Mouse (Mus musculus): Measurements from ENCODE around the gene Lrrk1. TPM values are rescaled to one million over a fixed set of nuclear protein-coding genes. Genes with fewer than 3 reads are reported as not detected.

The Lrrk1 gene
- polyA plus RNA-seq, 1 experiment from 2014 or later: 2.9 TPM

DNA sequence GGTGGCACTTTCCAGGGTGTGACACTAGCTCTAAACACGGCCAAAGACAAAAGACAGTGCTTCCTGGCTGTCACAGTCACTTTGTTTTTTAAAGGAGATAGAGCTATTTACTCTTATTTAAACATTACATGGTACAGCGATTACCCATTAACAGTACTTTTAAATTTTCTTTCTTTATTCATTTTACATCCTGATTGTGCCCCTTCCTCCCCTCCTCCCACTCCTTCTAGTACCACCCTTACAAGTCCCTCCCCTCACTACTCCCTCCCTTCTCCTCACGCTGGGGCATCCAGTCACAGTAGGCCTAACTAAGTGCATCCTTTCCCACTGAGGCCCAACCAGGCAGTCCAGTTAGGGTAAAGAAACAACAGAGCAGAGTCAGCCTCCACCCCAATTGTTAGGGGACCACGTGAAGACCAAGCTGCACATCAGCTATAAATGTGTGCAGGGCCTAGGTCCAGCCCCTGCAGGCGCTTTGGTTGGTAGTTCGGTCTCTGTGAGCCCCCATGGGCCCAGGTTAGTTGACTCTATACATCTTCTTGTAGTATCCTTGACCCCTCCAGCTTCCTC lies 154.1 kb downstream of the Lrrk1 start:
- 83% methylated on average over 6 of the region's 6 CpGs for WGBS
- no peak for DNase-seq (ENCODE audit: low spot score, missing footprints)
- Histone ChIP-seq H3K4me2 (no peak overlapping the region), H3K9ac (ENCODE audit: low read length) (no peak overlapping the region), H3K27ac (ENCODE audit: low read depth, low read length) (no peak overlapping the region), H3K9me3 (ENCODE audit: control insufficient read depth, low read length) (no peaks in the 10 kb centered on the region), H3K4me3 (ENCODE audit: low read depth, low read length) (no peak overlapping the region), H3K36me3 (ENCODE audit: control insufficient read depth, insufficient read depth, low read length) (no peaks in the 10 kb centered on the region), H3K27me3 (ENCODE audit: control insufficient read depth, insufficient read depth, low read length) (no peaks in the 10 kb centered on the region), H3K4me1 (ENCODE audit: control insufficient read depth, insufficient read depth, low read length) (peaks cover 24% of the 10 kb centered on the region)
- no peak for ATAC-seq (ENCODE audit: low FRiP score)

DNA sequence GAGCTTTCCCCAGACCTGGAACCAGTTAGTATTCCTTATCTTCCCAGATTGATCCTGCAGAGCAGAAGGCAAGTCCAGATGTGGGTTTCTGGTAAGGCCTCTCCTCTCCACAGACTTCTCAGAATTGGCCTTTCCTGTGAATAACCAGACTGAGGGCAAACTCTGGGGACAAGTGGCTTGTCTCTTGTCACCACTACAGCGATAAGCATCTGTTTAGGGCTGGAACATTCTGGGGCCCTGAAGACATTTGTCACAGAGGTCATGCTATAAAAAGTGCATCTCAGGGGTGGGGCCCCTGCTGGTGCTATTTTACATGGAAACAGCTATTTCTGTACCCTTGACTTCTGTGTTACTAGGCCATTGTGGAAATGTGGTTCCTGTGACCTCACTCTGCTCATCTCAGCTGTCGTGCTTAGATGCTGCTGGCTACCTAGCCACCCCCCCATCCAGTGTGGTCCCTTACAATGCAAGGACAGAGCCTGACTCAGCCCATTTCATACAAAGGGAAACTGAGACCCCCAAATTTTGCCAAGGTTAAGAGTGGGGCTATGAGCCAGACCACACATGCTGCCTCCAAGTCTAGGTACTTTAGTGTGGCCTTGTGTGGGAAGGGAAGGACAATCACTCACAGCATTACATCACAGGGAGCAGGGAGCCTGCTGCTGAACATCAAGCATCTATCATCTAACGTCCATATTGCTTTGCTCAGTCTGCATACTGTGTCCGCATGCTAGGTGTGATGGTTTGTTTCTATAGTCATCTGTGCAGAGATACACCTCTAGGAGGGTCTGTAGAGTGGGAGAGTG lies 154.8 kb downstream of the Lrrk1 start:
- no peaks in the 10 kb centered on the region for H3K36me3 ChIP-seq (ENCODE audit: control insufficient read depth, insufficient read depth, low read length)
- H3K27me3 ChIP-seq (ENCODE audit: control insufficient read depth, insufficient read depth, low read length): no peaks in the 10 kb centered on the region
- H3K9me3 ChIP-seq (ENCODE audit: control insufficient read depth, low read length): no peaks in the 10 kb centered on the region
- no peak overlapping the region for H3K9ac ChIP-seq (ENCODE audit: low read length)
- peaks cover 24% of the 10 kb centered on the region for H3K4me1 ChIP-seq (ENCODE audit: control insufficient read depth, insufficient read depth, low read length)
- no peak overlapping the region for H3K4me2 ChIP-seq
- H3K4me3 ChIP-seq (ENCODE audit: low read depth, low read length): no peak overlapping the region
- ATAC-seq (ENCODE audit: low FRiP score) (no peak), DNase-seq (ENCODE audit: low spot score, missing footprints) (no peak)
- WGBS: 76% methylated on average over 4 of the region's 4 CpGs
- H3K27ac ChIP-seq (ENCODE audit: low read depth, low read length): no peak overlapping the region

DNA sequence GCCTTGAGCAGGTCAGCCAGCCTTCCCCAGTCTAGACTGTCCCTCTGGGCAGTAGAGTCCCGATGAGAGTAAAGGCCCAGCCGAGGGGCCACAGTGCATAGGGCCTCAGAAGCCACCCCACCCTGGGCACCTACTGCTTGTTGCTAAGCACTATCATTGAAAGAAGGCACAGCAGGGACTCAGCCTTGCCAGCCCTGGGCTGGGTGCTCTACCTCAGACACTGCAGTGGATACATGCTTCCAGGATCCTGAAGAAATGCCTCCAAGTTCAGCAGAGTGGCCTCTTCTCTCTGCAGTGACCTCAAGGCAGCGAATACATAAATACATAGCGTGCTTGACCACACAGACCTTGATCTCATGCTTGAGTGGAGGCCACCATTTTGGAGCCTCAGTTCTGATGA lies 156.3 kb downstream of the Lrrk1 start:
- 79% methylated on average over 4 of the region's 4 CpGs for WGBS
- Histone ChIP-seq H3K9me3 (ENCODE audit: control insufficient read depth, low read length) (no peaks in the 10 kb centered on the region), H3K4me3 (ENCODE audit: low read depth, low read length) (no peak overlapping the region), H3K36me3 (ENCODE audit: control insufficient read depth, insufficient read depth, low read length) (no peaks in the 10 kb centered on the region), H3K27me3 (ENCODE audit: control insufficient read depth, insufficient read depth, low read length) (no peaks in the 10 kb centered on the region), H3K4me1 (ENCODE audit: control insufficient read depth, insufficient read depth, low read length) (peaks cover 24% of the 10 kb centered on the region), H3K27ac (ENCODE audit: low read depth, low read length) (no peak overlapping the region), H3K4me2 (no peak overlapping the region), H3K9ac (ENCODE audit: low read length) (no peak overlapping the region)
- DNase-seq (ENCODE audit: low spot score, missing footprints) (no peak), ATAC-seq (ENCODE audit: low FRiP score) (peak; percentile 26; the same call in 1 of the 2 replicates)

DNA sequence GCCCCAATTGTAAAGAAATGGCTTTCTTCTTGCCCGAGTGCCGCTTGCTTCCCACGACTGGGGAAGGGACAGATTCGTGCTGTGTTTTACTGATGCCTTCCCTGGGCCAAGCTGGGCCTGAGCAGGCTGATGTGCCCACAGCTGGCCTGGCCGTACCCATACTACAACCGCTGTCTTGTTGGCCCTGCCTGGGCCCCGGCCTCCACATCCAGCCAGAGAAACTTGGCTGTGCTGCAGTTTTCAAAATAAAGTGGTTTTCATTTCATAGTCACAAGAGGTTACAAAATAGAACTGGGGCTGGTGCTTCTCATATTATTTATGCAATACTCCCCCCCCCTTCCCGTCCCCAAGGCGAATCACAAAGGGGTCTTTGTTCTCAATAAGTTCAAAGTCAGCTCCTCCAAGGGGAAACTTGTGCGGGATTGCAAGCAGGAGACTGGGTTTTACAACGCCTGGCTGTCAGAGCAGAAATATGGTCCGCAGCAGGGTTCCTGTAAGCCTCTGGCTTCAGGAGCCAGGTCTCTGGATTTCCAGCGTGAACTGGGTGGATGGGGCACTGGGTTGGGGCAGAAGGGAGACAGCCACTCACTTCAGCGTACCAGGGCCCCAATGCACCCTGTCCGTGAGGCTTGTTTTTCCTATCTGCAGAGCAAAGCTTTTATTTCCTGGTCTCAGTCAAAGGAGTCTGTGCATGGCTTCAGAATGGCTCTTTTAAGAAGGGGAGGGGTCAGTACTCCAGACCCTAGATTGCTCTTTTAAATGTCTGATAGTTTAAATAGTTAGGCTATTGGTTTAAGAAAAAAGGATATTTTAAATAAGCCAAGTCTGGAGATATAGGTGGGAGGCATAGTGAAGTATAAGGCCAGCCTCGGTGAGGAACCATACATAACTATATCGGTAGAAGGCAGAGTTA lies 157.3 kb downstream of the Lrrk1 start:
- H3K4me1 ChIP-seq (ENCODE audit: control insufficient read depth, insufficient read depth, low read length): peaks cover 24% of the 10 kb centered on the region
- H3K27ac ChIP-seq (ENCODE audit: low read depth, low read length): peak overlapping the region; percentile 80
- ATAC-seq (ENCODE audit: low FRiP score): peak; percentile 72
- DNase-seq (ENCODE audit: low spot score, missing footprints): peak; percentile 91
- 41% methylated on average over 17 of the region's 17 CpGs for WGBS
- H3K4me2 ChIP-seq: no peak overlapping the region
- no peaks in the 10 kb centered on the region for H3K36me3 ChIP-seq (ENCODE audit: control insufficient read depth, insufficient read depth, low read length)
- no peaks in the 10 kb centered on the region for H3K9me3 ChIP-seq (ENCODE audit: control insufficient read depth, low read length)
- no peak overlapping the region for H3K4me3 ChIP-seq (ENCODE audit: low read depth, low read length)
- H3K9ac ChIP-seq (ENCODE audit: low read length): peak overlapping the region; percentile 41
- H3K27me3 ChIP-seq (ENCODE audit: control insufficient read depth, insufficient read depth, low read length): no peaks in the 10 kb centered on the region

DNA sequence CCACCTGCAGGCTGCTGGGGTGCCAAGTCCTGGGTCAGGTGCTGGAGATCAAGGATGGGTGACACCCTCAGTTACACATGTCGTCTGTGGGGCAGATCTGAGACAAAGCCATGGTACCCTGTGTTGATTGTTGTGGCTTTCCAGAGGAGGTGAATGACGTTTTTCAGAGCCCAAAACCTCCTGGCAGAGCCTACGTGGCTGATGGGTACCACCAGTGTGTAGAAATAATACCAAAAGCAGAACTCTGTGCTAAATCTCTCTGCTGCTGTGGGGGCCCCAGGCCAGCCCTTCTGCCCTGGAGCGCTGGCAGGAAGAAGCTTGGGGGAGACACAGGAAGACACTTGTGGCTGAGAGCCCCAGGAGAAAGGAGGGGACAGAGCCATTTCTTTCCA lies 157.9 kb downstream of the Lrrk1 start:
- H3K4me1 ChIP-seq (ENCODE audit: control insufficient read depth, insufficient read depth, low read length): peaks cover 24% of the 10 kb centered on the region
- H3K4me2 ChIP-seq: no peak overlapping the region
- no peaks in the 10 kb centered on the region for H3K9me3 ChIP-seq (ENCODE audit: control insufficient read depth, low read length)
- ATAC-seq (ENCODE audit: low FRiP score) (peak; percentile 19; the same call in 1 of the 2 replicates), DNase-seq (ENCODE audit: low spot score, missing footprints) (peak; percentile 85)
- 67% methylated on average over 4 of the region's 4 CpGs for WGBS
- peak overlapping the region; percentile 80 for H3K27ac ChIP-seq (ENCODE audit: low read depth, low read length)
- no peaks in the 10 kb centered on the region for H3K27me3 ChIP-seq (ENCODE audit: control insufficient read depth, insufficient read depth, low read length)
- H3K36me3 ChIP-seq (ENCODE audit: control insufficient read depth, insufficient read depth, low read length): no peaks in the 10 kb centered on the region
- H3K4me3 ChIP-seq (ENCODE audit: low read depth, low read length): no peak overlapping the region
- peak overlapping the region; percentile 41; the same call in 1 of the 2 replicates for H3K9ac ChIP-seq (ENCODE audit: low read length)

DNA sequence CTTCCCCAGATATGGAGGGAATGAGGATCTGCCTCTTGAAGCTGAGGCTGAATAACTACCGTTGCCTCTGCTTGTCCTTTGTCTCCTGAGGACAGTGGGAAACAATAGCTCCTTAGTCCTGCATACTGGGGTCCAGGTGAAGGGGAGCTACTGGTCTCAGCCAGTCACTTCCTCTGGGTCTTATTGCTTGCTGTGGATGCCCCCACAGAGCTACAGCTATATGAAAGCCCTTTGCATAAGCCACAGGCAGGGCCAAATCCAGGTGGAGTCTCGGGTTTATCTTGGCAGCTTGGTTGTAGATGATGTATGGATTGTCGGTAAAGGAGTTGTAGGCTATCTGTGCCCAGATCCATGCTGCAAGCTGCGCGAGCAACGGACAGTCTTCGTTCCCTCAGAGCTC lies 158.7 kb downstream of the Lrrk1 start:
- 77% methylated on average over 7 of the region's 7 CpGs for WGBS
- DNase-seq (ENCODE audit: low spot score, missing footprints) (no peak), ATAC-seq (ENCODE audit: low FRiP score) (no peak)
- Histone ChIP-seq H3K4me1 (ENCODE audit: control insufficient read depth, insufficient read depth, low read length) (peaks cover 24% of the 10 kb centered on the region), H3K36me3 (ENCODE audit: control insufficient read depth, insufficient read depth, low read length) (no peaks in the 10 kb centered on the region), H3K27me3 (ENCODE audit: control insufficient read depth, insufficient read depth, low read length) (no peaks in the 10 kb centered on the region), H3K4me3 (ENCODE audit: low read depth, low read length) (no peak overlapping the region), H3K9ac (ENCODE audit: low read length) (no peak overlapping the region), H3K9me3 (ENCODE audit: control insufficient read depth, low read length) (no peaks in the 10 kb centered on the region), H3K4me2 (no peak overlapping the region), H3K27ac (ENCODE audit: low read depth, low read length) (no peak overlapping the region)

DNA sequence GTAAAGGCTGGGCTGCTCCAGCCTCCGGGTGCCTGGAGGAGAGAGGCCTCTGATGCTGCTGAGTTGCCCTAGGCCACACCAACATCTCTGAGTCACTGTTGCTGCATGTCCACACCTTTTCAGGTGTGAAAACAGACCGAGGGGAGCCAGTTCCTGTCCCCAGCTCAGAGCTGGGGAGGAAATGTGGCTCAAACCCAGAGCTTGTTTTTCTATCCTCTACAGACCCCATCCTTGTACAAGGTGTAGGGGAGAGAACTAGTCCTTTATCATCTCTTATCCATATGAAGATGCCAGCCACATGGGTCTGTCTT lies 159.6 kb downstream of the Lrrk1 start:
- Histone ChIP-seq H3K36me3 (ENCODE audit: control insufficient read depth, insufficient read depth, low read length) (no peaks in the 10 kb centered on the region), H3K4me3 (ENCODE audit: low read depth, low read length) (no peak overlapping the region), H3K4me2 (no peak overlapping the region), H3K27ac (ENCODE audit: low read depth, low read length) (no peak overlapping the region), H3K4me1 (ENCODE audit: control insufficient read depth, insufficient read depth, low read length) (peaks cover 24% of the 10 kb centered on the region), H3K9ac (ENCODE audit: low read length) (no peak overlapping the region), H3K27me3 (ENCODE audit: control insufficient read depth, insufficient read depth, low read length) (no peaks in the 10 kb centered on the region), H3K9me3 (ENCODE audit: control insufficient read depth, low read length) (no peaks in the 10 kb centered on the region)
- 76% methylated on average over 2 of the region's 2 CpGs for WGBS
- DNase-seq (ENCODE audit: low spot score, missing footprints) (no peak), ATAC-seq (ENCODE audit: low FRiP score) (no peak)

DNA sequence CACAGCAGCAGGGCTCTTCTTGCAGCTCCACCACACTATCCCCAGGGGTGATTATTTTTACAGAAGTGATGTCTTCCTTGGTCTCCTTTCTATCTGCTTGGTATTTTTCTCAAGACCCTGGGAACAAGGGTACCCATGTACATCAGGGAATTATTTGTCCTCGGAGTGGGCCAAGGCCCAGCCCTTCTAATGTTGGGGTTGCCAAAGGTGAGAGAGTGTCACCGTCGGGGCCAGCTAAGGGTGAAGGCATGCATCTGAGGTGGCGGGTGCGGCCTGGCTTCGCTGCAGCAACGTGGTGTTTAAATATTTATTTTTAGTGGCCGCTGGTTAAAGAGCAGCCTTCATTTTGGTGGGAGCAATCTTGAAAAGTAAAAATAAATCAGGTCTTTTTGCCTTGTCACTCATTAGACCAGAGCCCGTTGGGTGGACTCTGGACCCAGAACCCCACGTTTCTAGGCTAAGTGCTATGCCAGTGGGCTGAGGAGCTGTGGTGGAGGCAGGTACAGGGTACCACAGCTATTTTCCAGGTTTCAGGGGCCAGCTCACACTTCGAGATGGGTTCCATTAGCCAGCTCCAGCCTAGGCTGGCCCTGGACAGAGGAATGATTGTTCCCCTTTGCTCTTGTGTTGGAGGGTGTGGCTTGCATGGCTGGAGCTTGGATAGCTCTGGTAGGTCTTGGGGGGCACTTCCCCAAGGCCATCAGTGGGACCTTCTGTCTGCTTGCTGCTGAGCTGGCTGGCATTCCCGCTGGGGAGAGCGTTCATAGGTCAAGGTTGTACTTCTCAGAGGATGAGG lies 160.1 kb downstream of the Lrrk1 start:
- Histone ChIP-seq H3K9ac (ENCODE audit: low read length) (no peak overlapping the region), H3K4me3 (ENCODE audit: low read depth, low read length) (no peak overlapping the region), H3K36me3 (ENCODE audit: control insufficient read depth, insufficient read depth, low read length) (no peaks in the 10 kb centered on the region), H3K9me3 (ENCODE audit: control insufficient read depth, low read length) (no peaks in the 10 kb centered on the region), H3K27ac (ENCODE audit: low read depth, low read length) (no peak overlapping the region), H3K4me1 (ENCODE audit: control insufficient read depth, insufficient read depth, low read length) (peaks cover 24% of the 10 kb centered on the region), H3K4me2 (no peak overlapping the region), H3K27me3 (ENCODE audit: control insufficient read depth, insufficient read depth, low read length) (no peaks in the 10 kb centered on the region)
- DNase-seq (ENCODE audit: low spot score, missing footprints): peak; percentile 65
- no peak for ATAC-seq (ENCODE audit: low FRiP score)
- WGBS: 87% methylated on average over 13 of the region's 13 CpGs

All from midbrain, embryonic 11.5 days (tissue).